Mouse (Mus musculus) liver, embryonic 11.5 days (tissue): ENCODE data around the gene Mical2. TPM values are rescaled to one million over a fixed set of nuclear protein-coding genes. Genes with fewer than 3 reads are reported as not detected.

Source experiments
- ATAC-seq: fragments of 200-750 bp; cut with Nextera tagmentation; replicated peaks from 2 replicates; pipeline ENCODE4 v1.8.0; 2017; ENCODE audit warnings: moderate number of reproducible peaks, mild to moderate bottlenecking, moderate TSS enrichment, moderate library complexity; ENCODE audit not compliant: low FRiP score
- DNase-seq: peaks from one replicate; pipeline ENCODE4 v3.0.0-alpha.2; 2017; ENCODE audit warnings: low spot score
- H3K27ac ChIP-seq: fragments of 300-500 bp; sonication (generic); 2 replicates; pipeline ENCODE4 v1.5.1; 2014; ENCODE audit warnings: mild to moderate bottlenecking, low read depth, low read length, control low read depth
- H3K27me3 ChIP-seq: fragments of 300-500 bp; sonication (generic); replicated peaks from 2 replicates; pipeline ENCODE4 v1.6.1; 2014; ENCODE audit warnings: low read length, mixed read lengths; ENCODE audit not compliant: control insufficient read depth, insufficient read depth
- H3K36me3 ChIP-seq: fragments of 300-500 bp; sonication (generic); 2 replicates; pipeline ENCODE4 v1.6.1; 2014; ENCODE audit warnings: mild to moderate bottlenecking, low read length, moderate library complexity, mixed read lengths; ENCODE audit not compliant: control insufficient read depth, insufficient read depth
- H3K4me1 ChIP-seq: fragments of 300-500 bp; sonication (generic); replicated peaks from 2 replicates; pipeline ENCODE4 v1.6.1; 2014; ENCODE audit warnings: low read length, mixed read lengths; ENCODE audit not compliant: control insufficient read depth, insufficient read depth
- H3K4me2 ChIP-seq: fragments of 300-500 bp; sonication (generic); 2 replicates; pipeline ENCODE4 v1.6.1; 2014; ENCODE audit warnings: mild to moderate bottlenecking, control low read depth, moderate library complexity
- H3K4me3 ChIP-seq: fragments of 300-500 bp; sonication (generic); 2 replicates; pipeline ENCODE4 v1.5.1; 2014; ENCODE audit warnings: low read depth, low read length, control low read depth
- H3K9ac ChIP-seq: fragments of 300-500 bp; sonication (generic); 2 replicates; pipeline ENCODE4 v1.6.1; 2014; ENCODE audit warnings: low read depth, low read length, control low read depth
- H3K9me3 ChIP-seq: fragments of 300-500 bp; sonication (generic); 2 replicates; pipeline ENCODE4 v1.6.1; 2016; ENCODE audit warnings: low read length, inconsistent platforms, mixed read lengths; ENCODE audit not compliant: control insufficient read depth
- WGBS: fragments of 180-500 bp; shearing (Covaris S2); extraction: QIAGEN DNeasy Blood & Tissue Kit; methylation state at CpG from one replicate; pipeline ENCODE4 v1.1.7; 2014; 5-methylcytosine and 5-hydroxymethylcytosine counted together
- polyA plus RNA-seq: library from polyadenylated mRNA; unstranded; fragments of >200 nt; fragmentation: Nextera tagmentation; extraction: Ambion mirVana; gene quantifications from 2 replicates; pipeline ENCODE4 v1.2.1, GENCODE M21; 2014

Gene Mical2
- polyA plus RNA-seq, 1 experiment from 2014 or later, result 9.3 TPM

DNA sequence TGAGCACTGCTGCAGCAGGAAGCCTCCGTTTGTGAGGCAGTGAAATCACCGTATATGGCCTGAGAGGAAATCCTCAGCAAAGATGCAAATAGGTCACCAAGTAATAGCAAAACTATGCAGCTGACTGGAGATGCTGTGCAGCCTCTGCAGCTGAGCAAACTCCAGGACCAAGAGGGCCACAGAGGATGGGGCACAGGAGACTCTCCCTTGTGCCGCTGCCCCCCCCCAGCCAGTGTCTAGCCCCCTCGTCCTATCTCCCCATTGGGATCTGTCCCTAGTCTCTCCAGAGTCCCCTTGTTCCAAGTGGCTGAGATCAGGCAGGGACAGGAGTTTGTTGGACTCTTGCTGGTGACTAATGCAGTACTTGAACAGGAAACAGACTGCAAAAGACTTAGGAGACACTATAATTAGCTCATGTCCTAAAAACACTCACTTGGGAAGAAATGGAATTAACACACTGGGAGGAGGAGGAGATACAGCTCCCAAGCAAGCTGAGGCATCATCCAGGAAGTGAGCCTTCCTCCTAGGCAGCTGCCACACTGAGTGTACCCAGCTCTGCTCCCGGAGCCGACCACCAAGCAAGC lies 21.2 kb upstream of the Mical2 start:
- ATAC-seq (no peak), DNase-seq (no peak)
- no peak overlapping the region for H3K9ac ChIP-seq
- H3K4me2 ChIP-seq, result no peak overlapping the region
- H3K4me3 ChIP-seq, result no peak overlapping the region
- H3K27ac ChIP-seq, result peak overlapping the region; percentile 5; the same call in 1 of the 2 replicates
- WGBS, result 50% methylated on average over 6 of the region's 6 CpGs
- no peaks in the 10 kb centered on the region for H3K36me3 ChIP-seq
- peaks cover 10% of the 10 kb centered on the region; the same call in 1 of the 2 replicates for H3K4me1 ChIP-seq
- no peaks in the 10 kb centered on the region for H3K9me3 ChIP-seq
- no peaks in the 10 kb centered on the region for H3K27me3 ChIP-seq

DNA sequence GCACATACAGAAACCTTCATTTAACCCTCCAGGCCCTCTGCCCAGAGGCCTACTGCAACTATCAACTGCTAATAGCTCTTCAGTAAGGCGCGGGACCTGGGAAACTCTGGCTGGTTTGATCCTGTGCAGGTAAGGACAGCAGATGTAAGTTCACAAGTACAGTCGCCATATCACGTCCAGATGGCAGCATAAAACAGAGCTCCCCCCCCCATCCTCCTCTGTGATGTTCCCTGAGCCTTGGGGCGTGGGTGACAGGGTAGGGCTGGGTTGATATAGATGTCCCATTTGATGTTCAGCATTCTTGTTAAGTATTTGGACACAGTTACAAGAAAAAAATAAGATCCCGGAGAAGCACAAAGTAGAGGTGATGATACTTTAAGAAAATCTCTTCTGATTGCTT lies 20.1 kb upstream of the Mical2 start:
- H3K4me2 ChIP-seq, result no peak overlapping the region
- H3K9ac ChIP-seq, result no peak overlapping the region
- no peak overlapping the region for H3K27ac ChIP-seq
- ATAC-seq (no peak), DNase-seq (no peak)
- no peak overlapping the region for H3K4me3 ChIP-seq
- peaks cover 10% of the 10 kb centered on the region; the same call in 1 of the 2 replicates for H3K4me1 ChIP-seq
- no peaks in the 10 kb centered on the region for H3K9me3 ChIP-seq
- 83% methylated on average over 6 of the region's 6 CpGs for WGBS
- no peaks in the 10 kb centered on the region for H3K36me3 ChIP-seq
- H3K27me3 ChIP-seq, result no peaks in the 10 kb centered on the region

DNA sequence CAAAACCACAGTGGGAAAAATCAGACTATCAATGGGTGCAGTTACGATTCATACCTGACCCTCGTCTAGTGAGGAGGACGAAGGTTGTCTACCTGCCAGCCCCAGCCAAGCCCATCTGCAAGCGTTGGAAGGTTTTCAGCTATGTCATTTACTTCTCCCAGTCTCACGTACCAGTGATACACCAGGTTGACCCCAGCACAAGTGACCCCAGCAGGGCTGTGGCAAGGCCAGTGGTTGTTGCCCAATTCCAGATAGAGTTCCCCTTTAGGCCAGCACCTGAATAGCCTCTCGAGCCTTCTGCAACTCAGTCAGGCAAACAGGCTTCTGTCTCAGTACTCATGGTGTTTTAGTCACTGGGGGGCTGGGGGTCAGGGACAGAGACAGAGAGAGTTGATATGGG lies 17.9 kb upstream of the Mical2 start:
- Histone ChIP-seq H3K4me2 (no peak overlapping the region), H3K9me3 (no peaks in the 10 kb centered on the region), H3K36me3 (no peaks in the 10 kb centered on the region), H3K27me3 (no peaks in the 10 kb centered on the region), H3K4me3 (no peak overlapping the region), H3K27ac (no peak overlapping the region), H3K4me1 (peaks cover 8% of the 10 kb centered on the region; the same call in 1 of the 2 replicates), H3K9ac (no peak overlapping the region)
- no peak for DNase-seq
- WGBS, result 84% methylated on average over 6 of the region's 6 CpGs
- ATAC-seq, result no peak

DNA sequence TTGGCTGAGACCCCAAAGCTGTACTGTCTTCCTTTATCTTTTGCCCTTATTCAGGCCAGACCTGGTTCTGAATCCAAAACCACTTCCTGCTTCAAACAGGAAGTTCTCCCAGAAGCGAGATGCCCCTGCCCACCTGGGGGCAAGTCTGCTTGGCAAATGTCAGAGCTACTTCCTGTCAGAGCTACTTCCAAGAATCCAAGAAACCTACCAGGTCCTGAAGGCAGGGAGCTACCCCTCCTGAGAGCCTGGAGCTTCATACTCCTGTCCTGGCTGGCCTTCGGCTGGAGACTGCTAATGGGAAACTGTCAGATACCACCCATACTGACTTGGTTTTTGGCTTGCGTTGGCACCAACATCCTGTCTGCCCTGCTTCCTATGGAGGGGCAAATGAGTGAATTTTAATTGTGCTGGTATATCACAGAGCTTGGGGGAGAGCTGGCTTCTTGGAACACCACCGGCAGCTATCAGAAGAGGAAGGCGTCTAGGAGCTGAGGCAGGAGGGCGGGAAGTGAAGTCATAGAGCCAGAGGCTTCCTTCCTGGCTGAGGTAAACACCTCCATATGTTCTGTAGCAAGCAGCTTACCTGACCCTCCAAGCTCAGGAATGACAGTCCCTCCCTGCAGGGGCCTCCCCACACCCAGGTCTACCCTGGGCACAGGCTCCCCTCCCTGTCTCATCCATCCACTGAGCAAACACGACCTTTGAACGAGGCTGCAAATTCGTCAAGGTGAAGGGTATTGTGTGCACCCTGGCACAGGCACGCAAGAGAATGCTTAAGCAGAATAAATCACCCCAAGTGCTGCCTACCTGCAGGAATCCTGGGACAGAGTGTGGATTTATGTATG lies 17.1 kb upstream of the Mical2 start:
- H3K4me1 ChIP-seq, result peaks cover 8% of the 10 kb centered on the region; the same call in 1 of the 2 replicates
- DNase-seq (no peak), ATAC-seq (no peak)
- H3K27me3 ChIP-seq, result no peaks in the 10 kb centered on the region
- no peaks in the 10 kb centered on the region for H3K9me3 ChIP-seq
- H3K36me3 ChIP-seq, result no peaks in the 10 kb centered on the region
- no peak overlapping the region for H3K9ac ChIP-seq
- H3K4me3 ChIP-seq, result no peak overlapping the region
- 56% methylated on average over 10 of the region's 10 CpGs for WGBS
- no peak overlapping the region for H3K4me2 ChIP-seq
- peak overlapping the region; percentile 19; the same call in 1 of the 2 replicates for H3K27ac ChIP-seq

DNA sequence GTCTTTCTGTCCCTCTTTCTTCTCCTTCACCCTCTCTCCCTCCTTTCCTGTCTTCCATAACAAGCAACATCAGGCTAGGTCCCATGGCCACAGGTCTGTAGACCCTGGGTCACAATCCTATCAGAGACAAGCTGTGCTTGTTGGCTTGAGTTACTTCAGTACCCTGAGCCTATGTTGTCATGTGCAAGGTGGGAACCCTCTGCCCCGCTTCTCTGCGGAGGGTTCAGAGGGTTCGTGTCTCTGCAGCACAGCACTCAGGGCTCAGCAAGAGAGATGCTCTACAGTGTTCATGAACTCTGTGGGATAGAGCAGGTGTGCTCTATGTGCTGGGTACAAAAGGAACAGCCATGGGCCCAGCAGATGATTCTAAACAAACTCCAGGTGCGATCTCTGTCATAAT lies 16.0 kb upstream of the Mical2 start:
- ATAC-seq (no peak), DNase-seq (no peak)
- Histone ChIP-seq H3K4me2 (no peak overlapping the region), H3K4me1 (peaks cover 10% of the 10 kb centered on the region; the same call in 1 of the 2 replicates), H3K36me3 (no peaks in the 10 kb centered on the region), H3K9ac (no peak overlapping the region), H3K4me3 (no peak overlapping the region), H3K27ac (no peak overlapping the region), H3K9me3 (no peaks in the 10 kb centered on the region), H3K27me3 (no peaks in the 10 kb centered on the region)
- 84% methylated on average over 4 of the region's 4 CpGs for WGBS

DNA sequence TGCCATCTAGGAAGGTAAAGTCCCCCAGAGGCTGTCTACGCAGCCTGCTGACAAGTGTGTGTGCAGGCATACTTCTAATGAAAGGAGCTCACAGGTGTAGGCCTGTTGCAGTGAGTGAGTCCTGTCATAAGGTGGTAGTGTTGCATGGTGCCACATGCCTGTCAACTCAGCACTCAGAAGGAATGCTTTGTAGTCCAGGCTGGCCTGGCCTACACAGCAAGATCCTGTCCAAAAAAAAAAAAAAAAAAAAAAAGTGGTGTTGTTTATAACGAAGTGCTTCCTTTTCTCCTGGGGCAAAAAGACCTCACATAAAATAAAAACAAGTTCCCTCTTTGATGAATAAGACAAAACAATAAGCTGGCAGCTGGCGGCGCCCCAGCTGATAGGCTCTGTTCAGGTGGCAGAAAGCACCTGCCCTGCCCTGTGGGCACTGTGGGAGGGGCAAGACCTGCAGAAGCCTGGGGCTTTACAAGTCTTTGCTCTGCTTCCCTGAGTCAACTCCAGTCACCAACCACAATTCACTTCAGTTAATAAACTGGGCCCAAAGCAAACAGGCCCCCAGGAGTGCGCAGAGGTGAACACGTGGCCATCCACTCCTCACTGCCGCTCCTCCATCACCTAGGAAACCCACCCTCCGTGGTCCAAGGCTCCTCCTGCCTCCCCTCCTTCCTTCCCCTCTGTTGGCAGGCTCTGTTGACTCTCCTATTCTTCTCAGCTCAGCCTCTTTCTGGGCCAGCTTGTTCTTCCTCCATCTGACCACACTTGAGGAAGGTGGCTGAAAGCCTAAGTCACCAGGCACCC lies 12.5 kb upstream of the Mical2 start:
- Histone ChIP-seq H3K4me3 (no peak overlapping the region), H3K9ac (no peak overlapping the region), H3K36me3 (no peaks in the 10 kb centered on the region), H3K27ac (no peak overlapping the region), H3K9me3 (no peaks in the 10 kb centered on the region), H3K4me2 (no peak overlapping the region), H3K27me3 (no peaks in the 10 kb centered on the region), H3K4me1 (peaks cover 10% of the 10 kb centered on the region; the same call in 1 of the 2 replicates)
- ATAC-seq (no peak), DNase-seq (no peak)
- WGBS, result 58% methylated on average over 8 of the region's 8 CpGs

DNA sequence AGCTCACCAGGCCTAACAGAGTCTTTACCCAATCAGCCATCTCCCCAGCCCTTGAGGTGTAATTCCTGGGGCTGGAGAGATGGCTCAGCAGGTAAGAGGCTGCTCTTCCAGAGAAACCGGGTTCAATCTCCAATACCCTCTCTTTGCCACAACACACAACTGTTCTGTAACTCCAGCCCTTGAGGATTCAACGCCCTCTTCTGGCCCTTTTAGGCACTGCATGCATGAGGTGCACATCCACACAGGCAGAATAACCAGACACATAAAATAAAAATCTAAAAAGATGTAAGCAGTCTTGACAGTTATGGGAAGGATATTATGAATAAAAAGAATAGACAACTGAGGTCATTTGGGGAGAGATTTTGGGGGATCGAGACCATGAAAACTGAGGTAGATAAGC lies 9.8 kb upstream of the Mical2 start:
- WGBS, result 75% methylated on average over 3 of the region's 3 CpGs
- no peak overlapping the region for H3K27ac ChIP-seq

DNA sequence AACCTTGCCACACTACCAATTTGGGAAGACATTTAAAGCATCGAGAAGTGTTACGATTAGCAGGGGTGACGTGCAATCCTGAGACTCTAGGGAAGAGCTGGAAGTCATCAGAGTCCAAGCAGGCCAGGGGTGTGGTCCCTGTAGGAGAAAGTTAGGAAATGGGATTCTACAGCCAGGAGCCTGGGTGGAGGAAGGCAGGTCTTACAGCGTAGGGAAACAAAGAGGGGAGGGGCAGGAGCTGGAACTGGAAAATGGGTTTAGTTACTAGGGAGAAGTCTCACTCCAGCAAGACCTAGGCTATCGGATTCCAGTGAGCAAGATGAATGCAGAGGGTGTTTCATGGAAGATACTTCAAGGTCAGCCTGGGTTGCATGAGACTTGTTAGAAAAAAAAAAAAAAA lies 8.9 kb upstream of the Mical2 start:
- Histone ChIP-seq H3K36me3 (no peaks in the 10 kb centered on the region), H3K4me3 (no peak overlapping the region), H3K27me3 (no peaks in the 10 kb centered on the region), H3K27ac (no peak overlapping the region), H3K4me1 (peaks cover 5% of the 10 kb centered on the region; the same call in 1 of the 2 replicates), H3K9me3 (no peaks in the 10 kb centered on the region), H3K4me2 (no peak overlapping the region), H3K9ac (no peak overlapping the region)
- no peak for ATAC-seq
- WGBS, result 62% methylated on average over 5 of the region's 5 CpGs
- DNase-seq, result no peak

More for the DNA sequence above, 9.8 kb upstream of the Mical2 start:
- Histone ChIP-seq H3K4me1 (peaks cover 5% of the 10 kb centered on the region; the same call in 1 of the 2 replicates), H3K9me3 (no peaks in the 10 kb centered on the region), H3K36me3 (no peaks in the 10 kb centered on the region), H3K4me2 (no peak overlapping the region), H3K4me3 (no peak overlapping the region), H3K27me3 (no peaks in the 10 kb centered on the region), H3K9ac (no peak overlapping the region)
- no peak for ATAC-seq
- DNase-seq, result no peak
